26 mouse cellular contexts compared by ENCODE assay signal in genomic region chr8:128235527-128235926, GRCm38 (mm10).
A peak's percentile ranks its signal among the peaks of the same experiment; 100 is the strongest.
DNase-seq lines count a peak whose midpoint lies in the region; ATAC-seq lines count a peak whose summit lies in the region.
"Had no signal": no experiment of that assay in that cellular context is flagged by ENCODE, and none has a peak within 500 bp of the region (broad histone marks: within the 10 kb centered on the region; RNA-seq: fewer than 3 reads in every experiment).

No protein-coding gene starts in this region.

- no peak overlapping the region for H3K9ac ChIP-seq in hindbrain, embryonic 13.5 days
- H3K9ac ChIP-seq in heart, embryonic 11.5 days (ENCODE audit: low read depth, low read length), result no peak overlapping the region
- H3K9ac ChIP-seq: forebrain, embryonic 13.5 days; hindbrain, embryonic 14.5 days had no signal

- H3K27ac ChIP-seq in hindbrain, embryonic 13.5 days, result no peak overlapping the region
- no peak overlapping the region for H3K27ac ChIP-seq in heart, embryonic 11.5 days (ENCODE audit: low read depth, low read length)
- H3K27ac ChIP-seq: forebrain, embryonic 10.5 days; forebrain, embryonic 13.5 days; gastrocnemius, adult 2 months; heart, embryonic 10.5 days; hindbrain, embryonic 10.5 days; hindbrain, embryonic 14.5 days; hindbrain, postnatal 0 days had no signal

- no peak overlapping the region for H3K4me2 ChIP-seq in hindbrain, embryonic 13.5 days
- no peak overlapping the region for H3K4me2 ChIP-seq in heart, embryonic 11.5 days
- H3K4me2 ChIP-seq: forebrain, embryonic 13.5 days; hindbrain, embryonic 14.5 days had no signal

- WGBS in hindbrain, embryonic 13.5 days, result 82% methylated on average over 5 of the region's 5 CpGs
- WGBS in heart, embryonic 11.5 days (ENCODE audit: insufficient replicate concordance), result 65% methylated on average over 5 of the region's 5 CpGs

- H3K9me3 ChIP-seq in hindbrain, embryonic 13.5 days, result no peaks in the 10 kb centered on the region
- no peaks in the 10 kb centered on the region for H3K9me3 ChIP-seq in heart, embryonic 11.5 days (replicated peaks; ENCODE audit: control insufficient read depth, low read length)
- H3K9me3 ChIP-seq: forebrain, embryonic 10.5 days; forebrain, embryonic 13.5 days; heart, embryonic 10.5 days; hindbrain, embryonic 10.5 days had no signal

- no peaks in the 10 kb centered on the region for H3K4me1 ChIP-seq in hindbrain, embryonic 13.5 days (replicated peaks)
- H3K4me1 ChIP-seq in heart, embryonic 11.5 days (ENCODE audit: control insufficient read depth, insufficient read depth, low read length), result peaks cover 5% of the 10 kb centered on the region; the same call in 1 of the 2 replicates
- H3K4me1 ChIP-seq: forebrain, embryonic 10.5 days; forebrain, embryonic 13.5 days; hindbrain, embryonic 10.5 days had no signal

- H3K27me3 ChIP-seq in hindbrain, embryonic 13.5 days, result no peaks in the 10 kb centered on the region
- no peaks in the 10 kb centered on the region for H3K27me3 ChIP-seq in heart, embryonic 11.5 days (ENCODE audit: control insufficient read depth, insufficient read depth, low read length)

- H3K4me3 ChIP-seq in hindbrain, embryonic 13.5 days, result no peak overlapping the region
- no peak overlapping the region for H3K4me3 ChIP-seq in heart, embryonic 11.5 days (ENCODE audit: low read depth, low read length)
- H3K4me3 ChIP-seq: forebrain, embryonic 10.5 days; forebrain, embryonic 13.5 days; gastrocnemius, adult 2 months; heart, embryonic 10.5 days; hindbrain, embryonic 10.5 days had no signal

- ATAC-seq in hematopoietic stem cell, adult 5-6 weeks (replicated peaks in 1 of 2; ENCODE audit: insufficient read depth in 1 of 2, low FRiP score in 2 of 2, low TSS enrichment in 1 of 2, low read depth in 1 of 2, poor library complexity in 2 of 2, severe bottlenecking in 2 of 2), result peak; percentile 91 to 92
- ATAC-seq in megakaryocyte progenitor cell, adult 5-6 weeks (replicated peaks; ENCODE audit: poor library complexity), result peak; percentile 97
- no peak for ATAC-seq in hindbrain, embryonic 13.5 days (ENCODE audit: low FRiP score)
- no peak for ATAC-seq in heart, embryonic 11.5 days (replicated peaks; ENCODE audit: insufficient number of reproducible peaks, low FRiP score, low TSS enrichment)
- ATAC-seq: activated CD4-positive, CD25-positive, alpha-beta regulatory T cell, adult 4 months; forebrain, embryonic 13.5 days; forebrain, embryonic 16.5 days; hindbrain, postnatal 0 days; inflammation-experienced regulatory T-cells, adult 6 months; intestine, embryonic 16.5 days had no signal

- H3K36me3 ChIP-seq in hindbrain, embryonic 13.5 days, result no peaks in the 10 kb centered on the region
- H3K36me3 ChIP-seq in heart, embryonic 11.5 days (ENCODE audit: control insufficient read depth, insufficient read depth, low read length), result no peaks in the 10 kb centered on the region
- H3K36me3 ChIP-seq: forebrain, embryonic 10.5 days; heart, embryonic 10.5 days; hindbrain, embryonic 10.5 days had no signal

- peak; percentile 8 for DNase-seq in c-Kit-positive CD71-negative TER-119-negative erythroid progenitor cells, embryonic 14.5 days (ENCODE audit: low read depth)
- DNase-seq in adrenal gland, adult 8-10 months, result no peak
- no peak for DNase-seq in frontal cortex, postnatal 10 days (ENCODE audit: low spot score in 2 of 2)
- DNase-seq: adrenal gland, postnatal 10 days; adrenal gland, postnatal 36 days; cerebellum, adult 11-12 months; cerebellum, adult 8-10 months; cerebellum, postnatal 10 days; cerebellum, postnatal 36 days; gastrocnemius, adult 2 months; gastrocnemius, postnatal 14 days; heart, adult 18-20 months had no signal

Comparison
In these comparisons a context has a peak if more than half of its experiments do, and no peak if none do; other contexts are left out.
1. ATAC-seq: peak in hematopoietic stem cell, adult 5-6 weeks (2 of 2) and megakaryocyte progenitor cell, adult 5-6 weeks (single experiment); none in hindbrain, embryonic 13.5 days (single experiment) and heart, embryonic 11.5 days (single experiment).